Mouse (Mus musculus) MEL (cell line): ENCODE measurements at regions not wholly inside any gene's neighbourhood (a gene's known extent, or its start where the extent isn't known, plus 50 kb on each side); places are given as distances from the start of the nearest gene placed in this dataset.

ENCODE experiments used
- DNase-seq: peaks from one replicate; pipeline ENCODE4 v3.0.0; 2011; ENCODE audit warnings: low read depth, low spot score
- H3K27ac ChIP-seq: 2 replicates; pipeline ENCODE4 v1.5.1; 2012; ENCODE audit warnings: low read depth, mild to moderate bottlenecking, control low read depth, low read length, moderate library complexity; ENCODE audit not compliant: control insufficient read depth
- H3K27me3 ChIP-seq, 2 experiments: fragments of 150-350 bp in 1 of 2; sonication (generic) in 1 of 2; 2 replicates each; pipeline ENCODE4 v1.6.1; 2012; ENCODE audit warnings: low read length in 2 of 2, mild to moderate bottlenecking in 2 of 2, improper control_type of control experiment in 1 of 2, moderate library complexity in 1 of 2; ENCODE audit not compliant: insufficient read depth in 2 of 2, control insufficient read depth in 1 of 2
- H3K36me3 ChIP-seq, 2 experiments: 2 replicates each; pipeline ENCODE4 v1.6.1; 2012 to 2014; ENCODE audit warnings: low read length in 2 of 2, improper control_type of control experiment in 1 of 2, inconsistent platforms in 1 of 2, mild to moderate bottlenecking in 1 of 2; ENCODE audit not compliant: insufficient read depth in 2 of 2, control insufficient read depth in 1 of 2
- H3K4me1 ChIP-seq, 2 experiments: fragments of 150-350 bp in 1 of 2; sonication (generic) in 1 of 2; 2 replicates each; pipeline ENCODE4 v1.6.1; 2012; ENCODE audit warnings: low read length in 2 of 2, improper control_type of control experiment in 1 of 2, mild to moderate bottlenecking in 1 of 2; ENCODE audit not compliant: insufficient read depth in 2 of 2, control insufficient read depth in 1 of 2
- H3K4me3 ChIP-seq, 2 experiments: fragments of 150-350 bp in 1 of 2; sonication (generic) in 1 of 2; 2 replicates each; pipeline ENCODE4 v1.5.1; 2012; ENCODE audit warnings: low read depth in 2 of 2, low read length in 2 of 2, mild to moderate bottlenecking in 2 of 2, moderate library complexity in 2 of 2, control low read depth in 1 of 2, improper control_type of control experiment in 1 of 2; ENCODE audit not compliant: control insufficient read depth in 1 of 2, insufficient read depth in 1 of 2
- H3K79me2 ChIP-seq: 2 replicates; pipeline ENCODE4 v1.6.1; 2012; ENCODE audit warnings: mild to moderate bottlenecking, low read length, moderate library complexity; ENCODE audit not compliant: control insufficient read depth, poor library complexity, insufficient read depth
- H3K9ac ChIP-seq: 2 replicates; pipeline ENCODE4 v1.6.1; 2012; ENCODE audit warnings: low read depth, mild to moderate bottlenecking, control low read depth, low read length, moderate library complexity; ENCODE audit not compliant: control insufficient read depth, poor library complexity, severe bottlenecking
- H3K9me3 ChIP-seq: fragments of 150-350 bp; sonication (generic); replicated peaks from 2 replicates; pipeline ENCODE4 v1.6.1; 2012; ENCODE audit warnings: mild to moderate bottlenecking, low read length, improper control_type of control experiment, moderate library complexity; ENCODE audit not compliant: insufficient read depth
- BHLHE40 ChIP-seq: IDR thresholded peaks from 2 replicates; pipeline ENCODE4 v1.6.1; 2012; ENCODE audit warnings: low read depth, mild to moderate bottlenecking, inconsistent platforms, low read length, improper control_type of control experiment, borderline replicate concordance
- CHD1 ChIP-seq: IDR thresholded peaks from 2 replicates; pipeline ENCODE4 v1.6.1; 2012; ENCODE audit warnings: low read depth, mild to moderate bottlenecking, inconsistent platforms, low read length, improper control_type of control experiment
- CTCF ChIP-seq, 3 experiments: IDR thresholded peaks in 2 of 3; conservative IDR thresholded peaks in 1 of 3; 2 replicates each; pipeline ENCODE4 v1.5.1; 2011 to 2012; ENCODE audit warnings: low read length in 3 of 3, low read depth in 2 of 3, mild to moderate bottlenecking in 2 of 3, improper control_type of control experiment in 1 of 3, inconsistent platforms in 1 of 3, mixed read lengths in 1 of 3, moderate library complexity in 1 of 3; ENCODE audit not compliant: control insufficient read depth in 1 of 3, insufficient read depth in 1 of 3, poor library complexity in 1 of 3, severe bottlenecking in 1 of 3
- EP300 ChIP-seq, 2 experiments: IDR thresholded peaks; 2 replicates each; pipeline ENCODE4 v1.6.1; 2011; ENCODE audit warnings: improper control_type of control experiment in 2 of 2, low read length in 2 of 2, low read depth in 1 of 2, mild to moderate bottlenecking in 1 of 2
- GABPA ChIP-seq: IDR thresholded peaks from 2 replicates; pipeline ENCODE4 v1.6.1; 2012; ENCODE audit warnings: low read depth, mild to moderate bottlenecking, inconsistent platforms, low read length, improper control_type of control experiment, moderate library complexity
- HCFC1 ChIP-seq: IDR thresholded peaks from 2 replicates; pipeline ENCODE4 v1.6.1; 2012; ENCODE audit warnings: low read depth, mild to moderate bottlenecking, inconsistent platforms, low read length, improper control_type of control experiment, moderate library complexity
- JUND ChIP-seq: IDR thresholded peaks from 2 replicates; pipeline ENCODE4 v1.6.1; 2011; ENCODE audit warnings: low read depth, mild to moderate bottlenecking, improper control_type of control experiment, low read length
- KAT2A ChIP-seq: conservative IDR thresholded peaks from 2 replicates; pipeline ENCODE4 v1.6.1; 2012; ENCODE audit warnings: low read depth, low read length, improper control_type of control experiment, inconsistent platforms
- MAFK ChIP-seq: IDR thresholded peaks from 2 replicates; pipeline ENCODE4 v1.6.1; 2011; ENCODE audit warnings: low read depth, mild to moderate bottlenecking, low read length, improper control_type of control experiment, borderline replicate concordance
- MAX ChIP-seq: IDR thresholded peaks from 2 replicates; pipeline ENCODE4 v1.6.1; 2011; ENCODE audit warnings: low read length, improper control_type of control experiment
- MAZ ChIP-seq: IDR thresholded peaks from 2 replicates; pipeline ENCODE4 v1.6.1; 2012; ENCODE audit warnings: low read depth, mild to moderate bottlenecking, inconsistent platforms, low read length, improper control_type of control experiment
- MEF2A ChIP-seq: IDR thresholded peaks from 2 replicates; pipeline ENCODE4 v1.6.1; 2014; ENCODE audit warnings: low read depth, mild to moderate bottlenecking, inconsistent platforms, low read length, improper control_type of control experiment; ENCODE audit not compliant: poor library complexity, insufficient replicate concordance, severe bottlenecking; ENCODE audit errors: extremely low read depth
- MYB ChIP-seq: IDR thresholded peaks from 2 replicates; pipeline ENCODE4 v1.6.1; 2011; ENCODE audit warnings: mild to moderate bottlenecking, low read depth, low read length, improper control_type of control experiment
- MYC ChIP-seq: IDR thresholded peaks from 2 replicates; pipeline ENCODE4 v1.6.1; 2011; ENCODE audit warnings: low read depth, mild to moderate bottlenecking, low read length, improper control_type of control experiment, moderate library complexity
- NELFE ChIP-seq: IDR thresholded peaks from 2 replicates; pipeline ENCODE4 v1.6.1; 2011; ENCODE audit warnings: low read depth, low read length, improper control_type of control experiment
- NRF1 ChIP-seq: IDR thresholded peaks from 2 replicates; pipeline ENCODE4 v1.6.1; 2014; ENCODE audit warnings: low read depth, mild to moderate bottlenecking, inconsistent platforms, low read length, improper control_type of control experiment, moderate library complexity; ENCODE audit not compliant: poor library complexity, insufficient read depth, severe bottlenecking
- POLR2AphosphoS2 ChIP-seq: IDR thresholded peaks from 2 replicates; pipeline ENCODE4 v1.6.1; 2011; ENCODE audit warnings: low read length, improper control_type of control experiment
- RAD21 ChIP-seq: IDR thresholded peaks from 2 replicates; pipeline ENCODE4 v1.6.1; 2011; ENCODE audit warnings: mild to moderate bottlenecking, low read depth, low read length, improper control_type of control experiment
- RCOR1 ChIP-seq: IDR thresholded peaks from 2 replicates; pipeline ENCODE4 v1.6.1; 2012; ENCODE audit warnings: low read depth, mild to moderate bottlenecking, inconsistent platforms, low read length, improper control_type of control experiment
- SIN3A ChIP-seq: IDR thresholded peaks from 2 replicates; pipeline ENCODE4 v1.6.1; 2012; ENCODE audit warnings: low read length, improper control_type of control experiment, inconsistent platforms
- SMC3 ChIP-seq: IDR thresholded peaks from 2 replicates; pipeline ENCODE4 v1.6.1; 2011; ENCODE audit warnings: low read depth, low read length, improper control_type of control experiment
- TAL1 ChIP-seq: IDR thresholded peaks from 2 replicates; pipeline ENCODE4 v1.6.1; 2012; ENCODE audit warnings: mild to moderate bottlenecking, inconsistent platforms, low read length, moderate library complexity, mixed read lengths
- TCF12 ChIP-seq: IDR thresholded peaks from 2 replicates; pipeline ENCODE4 v1.6.1; 2014; ENCODE audit warnings: low read depth, mild to moderate bottlenecking, inconsistent platforms, low read length, improper control_type of control experiment, moderate library complexity
- UBTF ChIP-seq: IDR thresholded peaks from 2 replicates; pipeline ENCODE4 v1.6.1; 2012; ENCODE audit warnings: low read depth, mild to moderate bottlenecking, inconsistent platforms, low read length, improper control_type of control experiment, moderate library complexity, borderline replicate concordance; ENCODE audit not compliant: insufficient read depth
- ZC3H11A ChIP-seq: IDR thresholded peaks from 2 replicates; pipeline ENCODE4 v1.6.1; 2012; ENCODE audit warnings: low read depth, mild to moderate bottlenecking, inconsistent platforms, low read length, improper control_type of control experiment
- ZKSCAN1 ChIP-seq: IDR thresholded peaks from 2 replicates; pipeline ENCODE4 v1.6.1; 2012; ENCODE audit warnings: low read depth, mild to moderate bottlenecking, inconsistent platforms, low read length, improper control_type of control experiment, moderate library complexity
- ZMIZ1 ChIP-seq: IDR thresholded peaks from 2 replicates; pipeline ENCODE4 v1.6.1; 2012; ENCODE audit warnings: low read depth, mild to moderate bottlenecking, inconsistent platforms, low read length, improper control_type of control experiment, moderate library complexity
- ZNF384 ChIP-seq: IDR thresholded peaks from 2 replicates; pipeline ENCODE4 v1.6.1; 2012; ENCODE audit warnings: low read depth, mild to moderate bottlenecking, inconsistent platforms, low read length, improper control_type of control experiment

DNA sequence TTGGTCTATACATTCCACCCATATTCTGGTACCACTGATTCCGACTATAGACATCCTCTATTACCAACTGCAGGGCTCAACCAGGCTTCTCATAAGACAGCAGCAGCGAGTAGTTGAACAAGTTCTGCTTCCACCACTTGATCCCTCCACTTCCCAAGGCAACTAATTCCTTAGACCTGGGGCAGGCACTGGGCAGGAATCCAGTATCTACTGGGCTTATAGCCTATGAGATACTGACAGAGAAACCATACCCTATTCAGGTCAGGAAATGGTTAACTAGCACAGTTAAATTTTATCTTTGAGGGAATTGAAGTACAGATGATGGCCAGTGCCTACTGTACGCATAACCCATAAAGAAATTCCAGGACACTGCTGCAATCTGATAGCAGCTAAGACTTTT, 297.9 kb downstream of the Cog6 start:
- no peaks in the 10 kb centered on the region for H3K36me3 ChIP-seq
- no peaks in the 10 kb centered on the region for H3K9me3 ChIP-seq
- no peaks in the 10 kb centered on the region for H3K27me3 ChIP-seq
- no peak for TF ChIP-seq POLR2AphosphoS2
- no peak for TF ChIP-seq MAZ
- no peak for TF ChIP-seq BHLHE40
- TF ChIP-seq ZKSCAN1 = no peak
- TF ChIP-seq KAT2A = no peak
- TF ChIP-seq MYC = no peak
- no peak for TF ChIP-seq CTCF (IDR thresholded peaks at IDR 0.05 in 2 of 3, conservative IDR thresholded peaks at IDR 0.05 in 1 of 3; ENCODE audit: control insufficient read depth in 1 of 3, insufficient read depth in 1 of 3, low read depth in 2 of 3, low read length in 3 of 3, poor library complexity in 1 of 3, severe bottlenecking in 1 of 3)
- TF ChIP-seq NRF1 = no peak
- no peak for TF ChIP-seq SIN3A
- no peak for TF ChIP-seq JUND
- no peak for TF ChIP-seq NELFE
- no peak for TF ChIP-seq TAL1
- TF ChIP-seq ZMIZ1 = no peak
- no peak for TF ChIP-seq ZC3H11A
- TF ChIP-seq GABPA = no peak
- H3K9ac ChIP-seq = no peak overlapping the region
- H3K79me2 ChIP-seq = no peaks in the 10 kb centered on the region
- H3K4me3 ChIP-seq = no peak overlapping the region
- no peak for DNase-seq
- H3K4me1 ChIP-seq = no peaks in the 10 kb centered on the region
- H3K27ac ChIP-seq = no peak overlapping the region

DNA sequence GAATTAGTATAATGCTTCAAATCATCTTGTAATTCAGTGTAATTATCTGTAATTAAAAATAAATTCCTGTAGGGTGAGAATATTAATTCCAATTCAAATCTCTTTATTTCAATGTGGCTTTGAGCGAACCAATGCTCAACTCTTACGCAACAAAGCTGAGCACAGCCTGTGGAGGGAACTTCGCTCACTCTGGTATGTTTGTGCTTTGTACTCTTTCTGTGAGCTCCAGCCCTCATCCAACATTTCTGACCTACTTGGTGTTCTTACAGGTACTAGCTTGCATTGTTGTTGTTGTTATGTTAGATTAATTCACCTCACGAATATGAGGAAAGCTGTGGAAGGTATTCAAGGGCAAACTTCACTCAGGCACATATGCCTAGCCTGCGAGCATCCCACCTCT, 299.7 kb downstream of the Cog6 start:
- H3K79me2 ChIP-seq = no peaks in the 10 kb centered on the region
- TF ChIP-seq RCOR1 (no peak), SMC3 (no peak), TCF12 (no peak), BHLHE40 (no peak), MAX (no peak), ZKSCAN1 (no peak), UBTF (no peak), ZNF384 (no peak), MEF2A (no peak), HCFC1 (no peak), MAFK (no peak), MYC (no peak), ZC3H11A (no peak), JUND (no peak), NRF1 (no peak), MYB (no peak), CHD1 (no peak), TAL1 (no peak), RAD21 (no peak), EP300 (IDR thresholded peaks at IDR 0.05; ENCODE audit: low read depth in 1 of 2, low read length in 2 of 2) (no peak)
- no peak overlapping the region for H3K4me3 ChIP-seq
- no peaks in the 10 kb centered on the region for H3K9me3 ChIP-seq
- H3K4me1 ChIP-seq = no peaks in the 10 kb centered on the region
- no peak for DNase-seq
- H3K36me3 ChIP-seq = no peaks in the 10 kb centered on the region
- H3K27ac ChIP-seq = no peak overlapping the region
- H3K9ac ChIP-seq = no peak overlapping the region
- H3K27me3 ChIP-seq = no peaks in the 10 kb centered on the region
